Mouse (Mus musculus): Measurements from ENCODE around the gene Crebbp. TPM values are rescaled to one million over a fixed set of nuclear protein-coding genes. Genes with fewer than 3 reads are reported as not detected.

Gene Crebbp
- 18.6 and 29.6 TPM in 2 replicates for polyA plus RNA-seq (2012)

DNA sequence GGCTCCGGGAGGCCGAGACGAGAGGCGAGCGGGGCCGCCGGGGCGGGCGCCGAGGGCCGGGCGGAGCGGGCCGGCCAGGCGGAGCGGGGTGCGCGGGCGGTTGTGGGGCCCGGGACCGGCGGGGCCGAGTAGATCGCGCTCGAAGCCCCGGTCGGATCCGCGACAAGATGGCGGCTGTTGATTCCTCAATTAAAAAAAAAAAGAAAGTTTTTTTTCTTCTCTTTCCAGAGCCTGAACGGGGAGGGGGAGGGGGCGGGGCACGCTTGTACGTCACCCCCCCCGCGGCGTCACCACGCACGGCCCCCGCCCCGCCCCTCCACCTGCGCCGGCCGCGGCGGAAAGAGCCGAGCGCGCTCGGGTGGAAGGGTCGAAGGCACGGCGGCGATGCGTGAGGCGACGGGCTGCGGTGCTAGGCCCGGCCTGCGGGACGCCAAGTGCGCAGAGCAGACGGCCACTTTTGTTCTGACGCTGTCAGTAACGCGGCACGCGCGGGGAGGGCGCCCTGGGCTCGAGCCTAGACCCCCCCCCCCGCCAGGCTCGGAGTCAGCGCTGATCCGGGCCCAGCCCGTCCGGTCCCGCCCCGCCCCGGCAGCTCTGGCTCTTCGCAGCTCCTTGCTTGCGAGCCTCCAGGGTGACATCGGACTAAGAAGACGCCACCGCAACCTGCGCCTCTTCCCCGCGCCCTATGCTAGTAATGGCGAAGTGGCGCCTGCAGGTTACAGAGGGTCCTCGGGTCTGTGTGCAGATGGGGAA is at the start of gene Crebbp:
Gene Crebbp (minus strand): TSS at position 199 of the 753 bp plus-strand sequence.

DNA sequence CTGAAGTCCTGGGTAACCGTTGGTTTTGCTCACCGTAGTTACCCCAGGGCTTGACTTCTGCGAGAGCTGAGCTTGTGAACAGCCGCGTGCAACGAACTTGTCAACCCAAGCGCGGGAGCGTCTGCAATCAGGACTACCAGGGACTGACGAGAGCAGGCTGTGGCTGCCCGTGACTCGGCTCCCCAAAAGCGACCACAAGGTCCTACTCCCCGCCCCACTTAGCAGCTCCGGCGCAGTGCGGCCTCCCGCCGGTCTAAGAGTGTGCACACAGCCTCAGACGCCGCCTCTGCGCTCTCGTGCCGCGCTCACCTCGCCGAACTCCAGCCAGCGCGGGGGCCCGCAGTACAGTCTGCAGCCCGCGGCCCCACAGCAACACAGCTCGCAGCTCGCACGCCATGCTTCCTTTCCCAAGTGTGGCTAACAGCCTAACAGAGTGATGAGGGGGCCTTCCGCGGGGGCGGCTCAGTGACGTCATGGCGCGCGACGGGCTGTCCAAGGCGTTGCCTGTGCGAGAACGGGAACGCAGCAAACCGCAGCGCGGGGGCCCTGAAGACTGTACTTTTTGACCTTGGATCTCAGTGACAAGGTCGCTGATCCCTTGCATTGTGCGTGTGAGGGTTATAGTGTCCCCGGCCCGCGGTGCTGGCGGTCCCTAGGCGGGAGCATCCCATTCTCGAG is 136.3 kb downstream of the Crebbp start, which contains the start of gene Trap1:
Gene Trap1 (minus strand): TSS at position 444 of the 678 bp plus-strand sequence.

DNA sequence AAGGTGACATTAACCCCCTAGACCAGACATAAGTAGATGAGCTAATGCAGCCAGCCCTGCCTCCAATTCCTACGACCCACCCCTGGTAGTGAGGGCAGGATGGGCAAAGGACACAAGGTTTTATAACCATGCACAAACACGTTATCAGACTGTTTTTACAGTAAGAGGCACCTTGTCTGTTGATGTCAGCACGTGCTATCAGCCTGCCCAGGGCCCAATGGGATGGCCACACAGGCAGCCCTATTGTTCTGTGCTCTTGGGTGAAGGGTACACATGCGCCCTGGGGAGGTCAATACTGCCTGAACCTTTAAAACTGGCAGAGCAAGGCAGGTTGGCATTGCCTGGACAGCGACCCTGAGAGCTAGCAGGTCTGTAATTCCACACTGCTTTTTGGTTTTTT is 177.0 kb downstream of the Crebbp start, which contains the start of gene Dnase1:
Gene Dnase1 (plus strand): TSS at position 136 of the 400 bp plus-strand sequence.

Other genes with a start within 250 kb of the Crebbp start
- gene Nlrc3, start 237.4 kb downstream of the Crebbp start, polyA plus RNA-seq (2012) = 0.41 and 0.68 TPM in 2 replicates
- 18.3 and 19.0 TPM in 2 replicates for gene Slx4, start 210.2 kb downstream of the Crebbp start, polyA plus RNA-seq (2012)
- gene Dnase1, start 177.1 kb downstream of the Crebbp start, polyA plus RNA-seq (2012) = not detected in 2 replicates
- gene Trap1, start 136.2 kb downstream of the Crebbp start, polyA plus RNA-seq (2012) = 339 and 376 TPM in 2 replicates
- 1.2 and 1.9 TPM in 2 replicates for gene Adcy9, start 206.5 kb upstream of the Crebbp start, polyA plus RNA-seq (2012)

All from megakaryocyte-erythroid progenitor cell, adult 5 weeks (primary cell).